Mouse (Mus musculus) intestine, embryonic 14.5 days (tissue): ENCODE results near the gene Cyth2. TPM values are rescaled to one million over a fixed set of nuclear protein-coding genes. Genes with fewer than 3 reads are reported as not detected.
A peak's percentile ranks its signal among the peaks of the same experiment; 100 is the strongest.

ENCODE experiments used
- ATAC-seq: fragments of 200-750 bp; cut with Nextera tagmentation; replicated peaks from 2 replicates; pipeline ENCODE4 v1.8.0; 2017; ENCODE audit warnings: low read depth, moderate number of reproducible peaks, moderate TSS enrichment, moderate library complexity; ENCODE audit not compliant: low FRiP score, low TSS enrichment
- DNase-seq: peaks from one replicate; pipeline ENCODE4 v3.0.0-alpha.2; 2018; ENCODE audit warnings: low spot score
- H3K27ac ChIP-seq: fragments of 300-500 bp; sonication (generic); 2 replicates; pipeline ENCODE4 v1.5.1; 2014; ENCODE audit warnings: low read depth, mild to moderate bottlenecking, control low read depth
- H3K27me3 ChIP-seq: fragments of 300-500 bp; sonication (generic); replicated peaks from 2 replicates; pipeline ENCODE4 v1.6.1; 2014; ENCODE audit warnings: low read length, control low read depth; ENCODE audit not compliant: control insufficient read depth, insufficient read depth
- H3K36me3 ChIP-seq: fragments of 300-500 bp; sonication (generic); 2 replicates; pipeline ENCODE4 v1.6.1; 2014; ENCODE audit warnings: low read length, control low read depth; ENCODE audit not compliant: control insufficient read depth, insufficient read depth
- H3K4me1 ChIP-seq: fragments of 300-500 bp; sonication (generic); replicated peaks from 2 replicates; pipeline ENCODE4 v1.6.1; 2014; ENCODE audit warnings: low read length, control low read depth, mixed read lengths; ENCODE audit not compliant: control insufficient read depth, insufficient read depth
- H3K4me2 ChIP-seq: fragments of 300-500 bp; sonication (generic); 2 replicates; pipeline ENCODE4 v1.6.1; 2014; ENCODE audit warnings: low read length
- H3K4me3 ChIP-seq: fragments of 300-500 bp; sonication (generic); 2 replicates; pipeline ENCODE4 v1.5.1; 2014; ENCODE audit warnings: low read depth, low read length, control low read depth, mixed read lengths
- H3K9ac ChIP-seq: fragments of 300-500 bp; sonication (generic); 2 replicates; pipeline ENCODE4 v1.6.1; 2014; ENCODE audit warnings: mild to moderate bottlenecking, low read length
- H3K9me3 ChIP-seq: fragments of 300-500 bp; sonication (generic); 2 replicates; pipeline ENCODE4 v1.6.1; 2016; ENCODE audit warnings: low read length, control low read depth; ENCODE audit not compliant: control insufficient read depth
- WGBS: fragments of 180-500 bp; shearing (Covaris S2); extraction: QIAGEN DNeasy Blood & Tissue Kit; methylation state at CpG from one replicate; pipeline ENCODE4 v1.1.7; 2014; 5-methylcytosine and 5-hydroxymethylcytosine counted together
- polyA plus RNA-seq: library from polyadenylated mRNA; unstranded; fragments of >200 nt; fragmentation: Nextera tagmentation; extraction: Ambion mirVana; gene quantifications from 2 replicates; pipeline ENCODE4 v1.2.1, GENCODE M21; 2014

Gene Cyth2
- polyA plus RNA-seq, 1 experiment from 2014 or later = 95.5 TPM

DNA sequence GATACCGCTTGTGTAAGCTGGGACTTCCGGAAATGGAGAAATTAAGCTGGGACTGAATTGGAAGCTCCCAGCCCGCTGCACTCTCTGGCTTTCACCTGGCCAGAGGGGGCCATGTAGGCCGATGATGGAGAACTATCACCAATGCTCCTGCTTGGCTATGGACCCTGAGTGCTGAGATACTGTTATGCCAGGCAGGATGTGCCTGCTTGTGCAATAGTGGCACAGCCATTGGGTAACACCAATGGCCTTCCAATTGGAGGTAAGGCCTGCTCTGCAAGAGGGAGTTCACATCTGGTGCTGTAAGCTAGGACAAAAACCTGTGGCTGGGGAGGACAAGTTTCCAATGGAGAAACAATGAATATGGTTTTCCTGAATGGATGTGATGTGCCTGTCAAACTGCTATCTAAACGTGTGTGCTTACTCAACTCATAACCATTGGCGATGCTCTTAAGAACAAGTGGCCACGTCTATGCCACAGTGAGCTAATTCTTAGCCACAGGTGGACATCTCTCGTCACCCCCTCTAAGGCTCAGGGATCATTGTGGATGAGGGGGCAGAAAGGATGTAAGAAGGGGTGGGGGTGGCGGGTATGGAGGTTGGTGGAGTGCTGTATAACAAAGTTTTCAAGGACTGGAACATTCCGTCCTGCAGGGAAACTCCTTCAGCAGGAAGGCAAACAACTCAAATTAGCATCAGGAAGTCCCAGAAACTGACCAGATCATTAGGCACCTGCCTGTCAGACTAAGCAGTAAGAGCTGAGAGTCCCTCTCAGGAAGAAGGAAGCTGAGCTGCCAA lies 28.8 kb upstream of the Cyth2 start:
- ATAC-seq (no peak), DNase-seq (no peak)
- H3K9ac ChIP-seq = no peak overlapping the region
- H3K27ac ChIP-seq = no peak overlapping the region
- 89% methylated on average over 10 of the region's 10 CpGs for WGBS
- H3K4me2 ChIP-seq = no peak overlapping the region
- no peak overlapping the region for H3K4me3 ChIP-seq
- H3K9me3 ChIP-seq = no peaks in the 10 kb centered on the region
- 0 out of 2 replicates have a peak, but pooled peaks cover 3% of the 10 kb centered on the region for H3K27me3 ChIP-seq
- H3K36me3 ChIP-seq = no peaks in the 10 kb centered on the region
- H3K4me1 ChIP-seq = no peaks in the 10 kb centered on the region

DNA sequence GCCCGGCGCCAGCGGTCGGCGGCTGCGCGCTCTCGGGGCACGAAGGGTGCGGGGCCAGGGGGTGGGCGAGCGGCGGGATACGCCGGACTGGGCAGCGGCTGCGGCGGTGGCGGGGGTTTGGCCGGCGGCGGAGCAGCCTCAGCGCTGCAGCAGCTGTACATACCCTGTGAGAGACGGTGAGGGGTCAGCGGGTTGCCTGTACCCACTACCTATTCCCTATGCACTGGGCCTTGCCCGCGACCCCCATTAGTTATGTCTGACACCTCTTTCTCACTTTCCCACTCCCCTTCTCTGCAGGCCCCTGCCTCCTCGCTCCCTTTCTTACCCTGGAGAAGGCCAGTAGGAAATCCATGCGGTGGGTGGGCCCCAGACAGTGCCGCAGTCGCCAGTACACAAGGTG lies 19.5 kb upstream of the Cyth2 start:
- WGBS = 2% methylated on average over 29 of the region's 31 CpGs

DNA sequence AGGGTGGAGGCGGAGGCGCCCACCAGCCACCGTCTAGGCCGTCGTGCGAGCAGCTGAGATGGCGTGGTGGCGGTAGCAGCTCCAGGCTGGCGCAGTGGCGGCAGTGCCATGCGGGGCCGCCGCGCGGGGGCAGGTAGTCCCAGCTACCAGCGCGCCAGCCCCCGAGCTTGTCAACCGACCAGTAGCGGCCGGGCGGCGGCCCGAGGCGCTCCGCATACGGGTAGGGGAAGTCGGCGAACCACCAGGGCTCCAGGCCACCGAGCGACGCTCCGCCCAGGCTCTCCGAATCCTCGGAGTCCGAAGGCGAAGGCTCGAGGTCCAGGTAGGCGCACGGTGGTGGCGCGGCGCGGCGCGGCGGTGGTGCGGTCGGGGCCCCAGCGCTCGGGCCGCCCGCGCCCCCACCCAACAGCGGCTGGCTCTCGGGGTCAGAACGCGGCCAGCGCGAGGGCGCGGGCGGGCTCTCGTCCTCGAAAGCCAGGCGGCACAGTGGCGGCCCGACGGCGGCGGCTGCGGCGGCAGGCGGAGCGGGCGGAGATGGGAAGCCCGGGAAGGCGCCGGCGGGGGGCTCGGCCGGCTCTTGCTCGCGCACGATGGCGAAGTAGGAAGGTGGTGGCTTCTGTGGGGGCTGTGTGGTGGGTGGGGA lies 18.9 kb upstream of the Cyth2 start:
- DNase-seq = peak; percentile 66
- H3K27me3 ChIP-seq = peaks cover 52% of the 10 kb centered on the region

More for the DNA sequence above, 19.5 kb upstream of the Cyth2 start:
- peaks cover 6% of the 10 kb centered on the region; the same call in 1 of the 2 replicates for H3K36me3 ChIP-seq
- 0 out of 2 replicates have a peak overlapping the region, but pooled peaks have one; percentile 13 for H3K9ac ChIP-seq
- H3K27me3 ChIP-seq = peaks cover 52% of the 10 kb centered on the region
- peaks cover 12% of the 10 kb centered on the region for H3K4me1 ChIP-seq
- ATAC-seq = no peak
- H3K9me3 ChIP-seq = no peaks in the 10 kb centered on the region
- H3K27ac ChIP-seq = no peak overlapping the region
- no peak for DNase-seq
- peak overlapping the region; percentile 50 for H3K4me2 ChIP-seq
- H3K4me3 ChIP-seq = peak overlapping the region; percentile 39

DNA sequence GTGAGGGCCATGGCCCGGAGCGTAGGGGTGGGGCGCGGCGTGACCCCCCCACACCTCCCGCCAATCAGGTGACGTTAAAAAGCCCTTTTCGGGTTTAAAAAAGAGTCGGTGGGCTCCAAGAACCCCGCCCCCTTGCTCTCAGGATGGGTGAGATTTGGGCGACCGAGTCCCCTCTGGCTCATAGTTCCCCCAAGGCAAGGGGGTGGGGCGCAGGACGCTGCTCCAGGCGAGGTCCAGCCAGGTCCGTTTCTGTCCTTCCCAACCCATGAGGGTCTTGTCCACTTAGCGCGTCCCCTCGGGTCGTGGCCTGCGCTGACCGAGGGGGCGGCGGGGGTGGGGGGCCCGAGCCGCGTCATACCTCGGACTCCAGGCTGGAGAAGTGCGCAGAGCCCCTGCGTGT lies 18.0 kb upstream of the Cyth2 start:
- no peak for DNase-seq
- Histone ChIP-seq H3K36me3 (peaks cover 21% of the 10 kb centered on the region), H3K4me2 (peak overlapping the region; percentile 50), H3K27me3 (peaks cover 52% of the 10 kb centered on the region), H3K4me1 (peaks cover 12% of the 10 kb centered on the region), H3K9me3 (no peaks in the 10 kb centered on the region), H3K9ac (no peak overlapping the region), H3K4me3 (peak overlapping the region; percentile 39), H3K27ac (no peak overlapping the region)
- ATAC-seq = no peak
- 10% methylated on average over 30 of the region's 30 CpGs for WGBS

More for the DNA sequence above, 18.9 kb upstream of the Cyth2 start:
- Histone ChIP-seq H3K4me3 (peak overlapping the region; percentile 39), H3K36me3 (peaks cover 13% of the 10 kb centered on the region), H3K27ac (no peak overlapping the region), H3K9ac (peak overlapping the region; percentile 13; the same call in 1 of the 2 replicates), H3K9me3 (no peaks in the 10 kb centered on the region), H3K4me2 (peak overlapping the region; percentile 50), H3K4me1 (peaks cover 12% of the 10 kb centered on the region)
- under 1% methylated on average over 69 of the region's 86 CpGs for WGBS
- 0 out of 2 replicates have a peak, but pooled peaks have one; percentile 5 for ATAC-seq

DNA sequence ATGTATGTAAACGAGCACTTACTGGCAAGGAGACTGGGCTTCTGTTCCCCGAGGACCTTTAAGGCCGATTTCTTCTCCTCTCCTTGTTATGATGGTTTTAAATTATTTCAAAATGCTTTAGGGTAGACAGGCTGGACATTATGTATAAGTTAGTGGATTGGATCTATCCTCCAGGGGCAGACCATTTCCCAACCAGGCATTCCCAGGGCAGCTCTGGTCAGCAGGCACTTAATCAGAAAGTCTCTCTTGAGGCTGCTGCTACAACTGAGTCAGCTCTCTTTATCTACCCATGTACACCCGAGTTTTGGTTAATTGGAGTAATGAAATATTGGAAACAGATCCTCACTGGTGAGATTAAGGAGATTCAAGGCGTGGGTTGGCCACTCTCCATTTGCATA lies 16.7 kb upstream of the Cyth2 start:
- H3K27ac ChIP-seq = no peak overlapping the region
- peaks cover 48% of the 10 kb centered on the region for H3K27me3 ChIP-seq
- WGBS = 15% methylated on average over 5 of the region's 5 CpGs
- peak overlapping the region; percentile 65 for H3K4me2 ChIP-seq
- H3K4me1 ChIP-seq = peaks cover 12% of the 10 kb centered on the region
- DNase-seq (no peak), ATAC-seq (peak; percentile 2; the same call in 1 of the 2 replicates)
- no peaks in the 10 kb centered on the region for H3K9me3 ChIP-seq
- peak overlapping the region; percentile 64 for H3K9ac ChIP-seq
- H3K36me3 ChIP-seq = peaks cover 33% of the 10 kb centered on the region
- H3K4me3 ChIP-seq = peak overlapping the region; percentile 75

DNA sequence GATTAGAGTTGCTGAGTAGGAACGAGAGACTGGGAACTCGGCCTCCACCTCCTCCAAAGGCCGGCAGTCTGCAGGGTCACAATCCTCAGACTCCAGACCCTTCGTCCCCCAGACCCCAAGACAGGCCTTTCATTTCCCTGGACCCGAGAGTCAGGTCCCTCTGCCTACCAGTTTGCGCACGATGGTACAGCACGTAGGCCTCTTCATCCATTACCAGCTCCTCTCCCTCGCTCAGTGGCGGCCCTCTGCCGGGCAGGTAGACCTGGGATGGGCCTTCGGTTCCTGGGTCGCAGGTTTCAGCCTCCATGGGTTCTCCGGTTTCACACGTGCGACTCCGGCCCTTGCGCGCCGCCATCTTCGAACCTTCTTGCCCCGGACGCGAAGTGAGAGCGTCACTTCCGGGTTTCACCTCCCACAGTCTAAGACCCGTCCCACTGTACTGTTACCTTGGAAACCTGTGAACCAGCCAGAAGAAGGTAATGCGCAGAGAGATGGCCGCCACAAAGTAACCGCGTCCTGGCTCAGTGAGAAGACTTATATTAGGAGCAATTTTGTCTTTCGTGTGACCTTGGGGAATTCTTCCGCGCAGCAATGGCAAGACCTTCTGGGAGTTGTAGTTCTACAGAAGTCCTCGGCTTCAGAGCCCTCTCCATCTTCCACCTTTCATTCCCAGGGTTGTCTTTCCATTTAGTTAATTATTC lies 16.2 kb upstream of the Cyth2 start, which contains the start of gene Grwd1:
Grwd1 (minus strand) TSS at position 518 of the 701 bp plus-strand sequence.
- under 1% methylated on average over 35 of the region's 35 CpGs for WGBS
- Histone ChIP-seq H3K9me3 (no peaks in the 10 kb centered on the region), H3K4me3 (peak within 1 kb of the TSS; percentile 75), H3K27me3 (peaks cover 47% of the 10 kb centered on the region), H3K27ac (no peak within 1 kb of the TSS), H3K4me2 (peak within 1 kb of the TSS; percentile 65), H3K9ac (peak within 1 kb of the TSS; percentile 64), H3K4me1 (peaks cover 12% of the 10 kb centered on the region), H3K36me3 (peaks cover 39% of the 10 kb centered on the region)
- DNase-seq (peak; percentile 94), ATAC-seq (peak; percentile 88)

DNA sequence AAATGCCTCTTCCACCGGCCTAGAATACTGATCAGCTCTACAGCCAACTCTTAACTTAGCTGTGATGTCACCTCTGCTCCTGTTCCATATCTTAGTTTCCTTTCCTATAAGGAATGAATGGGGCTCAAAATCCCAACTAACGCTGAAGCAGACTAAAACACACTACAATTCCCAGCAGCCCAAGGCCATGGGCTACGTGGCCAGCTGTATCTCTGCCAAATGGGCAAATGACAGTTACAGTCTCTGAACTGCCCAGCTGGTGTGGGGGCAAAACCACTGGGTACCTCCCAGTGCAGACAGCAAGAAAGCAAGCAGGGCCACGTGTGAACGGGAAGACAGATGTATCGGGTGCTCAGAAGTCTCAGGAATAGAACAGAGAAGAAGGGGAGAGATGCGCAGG lies 12.2 kb upstream of the Cyth2 start:
- 96% methylated on average over 7 of the region's 7 CpGs for WGBS
- no peak overlapping the region for H3K4me3 ChIP-seq
- peaks cover 8% of the 10 kb centered on the region for H3K4me1 ChIP-seq
- DNase-seq (no peak), ATAC-seq (no peak)
- H3K27me3 ChIP-seq = peaks cover 7% of the 10 kb centered on the region
- no peak overlapping the region for H3K4me2 ChIP-seq
- H3K27ac ChIP-seq = no peak overlapping the region
- H3K9ac ChIP-seq = no peak overlapping the region
- H3K9me3 ChIP-seq = no peaks in the 10 kb centered on the region
- H3K36me3 ChIP-seq = peaks cover 68% of the 10 kb centered on the region

DNA sequence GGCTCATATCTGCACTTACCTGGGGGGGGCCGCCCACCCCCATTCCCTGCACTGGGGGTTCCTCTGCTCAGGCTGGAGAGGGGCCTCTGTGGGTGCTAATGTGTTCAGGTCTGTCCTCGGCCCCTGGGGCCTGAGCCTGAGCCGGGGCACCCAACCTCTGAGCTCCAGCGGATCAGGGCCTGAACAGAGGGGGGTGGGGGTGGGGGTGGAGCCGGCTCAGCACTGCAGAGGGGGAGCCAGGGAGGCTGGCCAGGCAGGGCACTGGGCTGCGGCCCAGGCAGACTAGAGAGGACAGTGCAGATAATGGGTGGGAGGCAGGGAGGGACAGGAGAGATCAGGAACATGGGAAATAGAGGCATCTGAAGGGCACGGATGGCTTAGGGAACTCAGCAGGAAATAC lies 10.2 kb upstream of the Cyth2 start, which contains the start of gene Kcnj14:
Kcnj14 (minus strand) TSS at position 185 of the 400 bp plus-strand sequence.
- H3K9ac ChIP-seq = no peak within 1 kb of the TSS
- H3K27me3 ChIP-seq = no peaks in the 10 kb centered on the region
- H3K4me3 ChIP-seq = no peak within 1 kb of the TSS
- H3K36me3 ChIP-seq = peaks cover 68% of the 10 kb centered on the region
- no peaks in the 10 kb centered on the region for H3K9me3 ChIP-seq
- WGBS = 72% methylated on average over 7 of the region's 7 CpGs
- no peak within 1 kb of the TSS for H3K27ac ChIP-seq
- DNase-seq = no peak
- ATAC-seq = no peak
- H3K4me2 ChIP-seq = no peak within 1 kb of the TSS
- H3K4me1 ChIP-seq = peaks cover 3% of the 10 kb centered on the region
